ENCODE assay signal across 9 mouse cellular contexts in genomic region chr4:49479035-49479434, GRCm38 (mm10). TPM values are rescaled to one million over a fixed set of nuclear protein-coding genes. Genes with fewer than 3 reads are reported as not detected.
"Had no signal": no experiment of that assay in that cellular context is flagged by ENCODE, and none has a peak within 500 bp of the region (broad histone marks: within the 10 kb centered on the region; RNA-seq: fewer than 3 reads in every experiment).

No protein-coding gene starts in this region.

RNA-seq across cellular contexts. Expression of gene Acnat1, which starts 5.3 kb away (rescaled TPM):
- polyA plus RNA-seq: inflammation-experienced regulatory T-cells, adult 6 months; limb, embryonic 10.5 days; lung, adult 2 months; midbrain, embryonic 13.5 days; midbrain, postnatal 0 days; neural tube, embryonic 14.5 days; testis, adult 2 months; thymus, adult 2 months; urinary bladder, adult 2 months had no signal

RNA-seq across cellular contexts. Expression of gene Baat, which starts 27.3 kb away (rescaled TPM):
- polyA plus RNA-seq: inflammation-experienced regulatory T-cells, adult 6 months; lung, adult 2 months; midbrain, embryonic 13.5 days; midbrain, postnatal 0 days; neural tube, embryonic 14.5 days; testis, adult 2 months; thymus, adult 2 months; urinary bladder, adult 2 months had no signal
